Mouse (Mus musculus) kidney, adult 2 months (tissue): ENCODE measurements around the gene Gm9780.
"Not testable (repeated sequence)": the region's sequence is repeated elsewhere in the genome, so short reads cannot be mapped to it uniquely, and the experiment has no call there.

Experiments used
- CTCF ChIP-seq: fragments of 200-500 bp; conservative IDR thresholded peaks from 2 replicates; pipeline ENCODE4 v1.5.1; 2011; ENCODE audit warnings: low read depth, mild to moderate bottlenecking, control low read depth, low read length, moderate library complexity, mixed read lengths; ENCODE audit not compliant: insufficient read depth, insufficient read length
- POLR2A ChIP-seq: fragments of 200-500 bp; IDR thresholded peaks from one replicate; pipeline ENCODE4 v1.6.1; 2011; ENCODE audit warnings: low read depth, low read length, control low read depth

DNA sequence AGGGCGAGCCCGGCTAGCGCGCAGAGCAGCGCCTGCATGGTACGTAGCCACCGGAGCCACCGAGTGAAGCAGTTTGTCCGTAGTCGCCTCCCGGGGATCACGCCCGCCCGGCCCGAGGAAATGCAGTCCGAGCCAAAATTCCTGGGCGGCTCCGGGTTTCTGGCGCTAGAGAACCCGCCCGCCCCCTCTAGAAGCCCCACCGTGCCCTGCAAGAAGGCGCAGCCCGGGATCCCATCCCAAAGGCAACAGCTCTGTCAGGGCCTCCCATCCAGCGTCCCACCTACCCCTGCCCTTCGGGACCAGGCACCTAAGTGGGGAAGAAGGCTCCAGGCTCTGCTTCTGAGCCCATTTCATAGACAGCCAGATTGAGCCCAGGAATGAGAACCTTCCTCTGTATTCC, at the start of gene Gm9780:
- TF ChIP-seq CTCF, POLR2A: not testable (repeated sequence)
